8 mouse cellular contexts compared by ENCODE assay signal in genomic region chr7:44433371-44433770, GRCm38 (mm10). TPM values are rescaled to one million over a fixed set of nuclear protein-coding genes. Genes with fewer than 3 reads are reported as not detected.
DNase-seq lines count a peak whose midpoint lies in the region; ATAC-seq lines count a peak whose summit lies in the region.

No protein-coding gene starts in this region.

- no peak overlapping the region for H3K4me3 ChIP-seq in lung, embryonic 16.5 days (ENCODE audit: low read length)
- H3K4me3 ChIP-seq in hindbrain, embryonic 14.5 days (replicated peaks; ENCODE audit: low read length), result no peak overlapping the region
- H3K4me3 ChIP-seq in midbrain, embryonic 15.5 days, result no peak overlapping the region

- 6% methylated on average over 7 of the region's 7 CpGs for WGBS in lung, embryonic 16.5 days
- 8% methylated on average over 7 of the region's 7 CpGs for WGBS in hindbrain, embryonic 14.5 days
- 9% methylated on average over 7 of the region's 7 CpGs for WGBS in midbrain, embryonic 15.5 days

- ATAC-seq in lung, embryonic 16.5 days (ENCODE audit: low read depth), result peak; percentile 31; the same call in 1 of the 2 replicates
- peak; percentile 9 for ATAC-seq in hindbrain, embryonic 14.5 days (ENCODE audit: low FRiP score)
- peak; percentile 10; the same call in 1 of the 2 replicates for ATAC-seq in midbrain, embryonic 15.5 days (replicated peaks)
- no peak for ATAC-seq in megakaryocyte, adult 5-6 weeks (ENCODE audit: poor library complexity, severe bottlenecking)

- H3K27me3 ChIP-seq in lung, embryonic 16.5 days (ENCODE audit: control insufficient read depth, insufficient read depth, low read depth, low read length), result peaks cover 37% of the 10 kb centered on the region
- H3K27me3 ChIP-seq in hindbrain, embryonic 14.5 days (ENCODE audit: control insufficient read depth, insufficient read depth, low read length), result no peaks in the 10 kb centered on the region
- H3K27me3 ChIP-seq in midbrain, embryonic 15.5 days (replicated peaks), result no peaks in the 10 kb centered on the region

- peaks cover 8% of the 10 kb centered on the region for H3K4me1 ChIP-seq in lung, embryonic 16.5 days (replicated peaks; ENCODE audit: control insufficient read depth, insufficient read depth, low read length)
- peaks cover 36% of the 10 kb centered on the region for H3K4me1 ChIP-seq in hindbrain, embryonic 14.5 days (replicated peaks; ENCODE audit: control insufficient read depth, insufficient read depth, low read length)
- H3K4me1 ChIP-seq in midbrain, embryonic 15.5 days, result peaks cover 51% of the 10 kb centered on the region

- DNase-seq in lung, postnatal 14 days, result no peak
- DNase-seq in cerebellum, adult 9-10 months, result peak; percentile 61
- peak; percentile 35 for DNase-seq in hindbrain, embryonic 14.5 days (ENCODE audit: low spot score)
- no peak for DNase-seq in heart, adult 18-20 months
- no peak for DNase-seq in layer of hippocampus, adult 8-10 months (ENCODE audit: low spot score in 2 of 2)

- H3K4me2 ChIP-seq in lung, embryonic 16.5 days (ENCODE audit: low read depth, low read length), result no peak overlapping the region
- no peak overlapping the region for H3K4me2 ChIP-seq in hindbrain, embryonic 14.5 days (replicated peaks)
- no peak overlapping the region for H3K4me2 ChIP-seq in midbrain, embryonic 15.5 days

- no peaks in the 10 kb centered on the region for H3K36me3 ChIP-seq in lung, embryonic 16.5 days (ENCODE audit: control insufficient read depth, insufficient read depth, low read length)
- 0 out of 2 replicates have a peak, but pooled peaks cover 4% of the 10 kb centered on the region for H3K36me3 ChIP-seq in hindbrain, embryonic 14.5 days (replicated peaks; ENCODE audit: control insufficient read depth, insufficient read depth)
- no peaks in the 10 kb centered on the region for H3K36me3 ChIP-seq in midbrain, embryonic 15.5 days (replicated peaks)

- H3K9ac ChIP-seq in lung, embryonic 16.5 days (ENCODE audit: low read length), result no peak overlapping the region
- H3K9ac ChIP-seq in hindbrain, embryonic 14.5 days, result no peak overlapping the region
- no peak overlapping the region for H3K9ac ChIP-seq in midbrain, embryonic 15.5 days

- H3K9me3 ChIP-seq in lung, embryonic 16.5 days (ENCODE audit: control insufficient read depth, low read length), result no peaks in the 10 kb centered on the region
- H3K9me3 ChIP-seq in hindbrain, embryonic 14.5 days (ENCODE audit: control insufficient read depth, low read length), result no peaks in the 10 kb centered on the region
- H3K9me3 ChIP-seq in midbrain, embryonic 15.5 days, result no peaks in the 10 kb centered on the region

- H3K27ac ChIP-seq in lung, embryonic 16.5 days (ENCODE audit: low read length), result no peak overlapping the region
- no peak overlapping the region for H3K27ac ChIP-seq in hindbrain, embryonic 14.5 days
- H3K27ac ChIP-seq in midbrain, embryonic 15.5 days, result peak overlapping the region; percentile 12; the same call in 1 of the 2 replicates

RNA-seq across cellular contexts. Expression of gene Lrrc4b, which starts 4.6 kb away (rescaled TPM):
- polyA plus RNA-seq in lung, embryonic 16.5 days (2015; fragmentation: Nextera tagmentation; extraction: Ambion mirVana), result 0.36 and 0.57 TPM in 2 replicates
- polyA plus RNA-seq in hindbrain, embryonic 14.5 days (2014; fragmentation: Nextera tagmentation; extraction: Ambion mirVana), result 26.4 and 26.5 TPM in 2 replicates
- 16.7 and 18.1 TPM in 2 replicates for polyA plus RNA-seq in midbrain, embryonic 15.5 days (2015; fragmentation: Nextera tagmentation; extraction: Ambion mirVana)
- not detected in 2 replicates for total RNA-seq in megakaryocyte, adult 5-6 weeks (2015)
- total RNA-seq in megakaryocyte, adult 5-6 weeks (2017), result not detected in 2 replicates
- 10 to 100 TPM; 31.2 to 66.0 TPM for total RNA-seq in heart, adult 18-20 months (2021)
- total RNA-seq in layer of hippocampus, adult 8-10 months (2022), result 100 to 1,000 TPM; 278 to 302 (median 291) TPM

RNA-seq across cellular contexts. Expression of gene Aspdh, which starts 31.8 kb away (rescaled TPM):
- 0.62 and 1.3 TPM in 2 replicates for polyA plus RNA-seq in lung, embryonic 16.5 days (2015; fragmentation: Nextera tagmentation; extraction: Ambion mirVana)
- polyA plus RNA-seq in hindbrain, embryonic 14.5 days (2014; fragmentation: Nextera tagmentation; extraction: Ambion mirVana), result 3.4 and 5.1 TPM in 2 replicates
- polyA plus RNA-seq in midbrain, embryonic 15.5 days (2015; fragmentation: Nextera tagmentation; extraction: Ambion mirVana), result 5.8 and 6.0 TPM in 2 replicates
- not detected in 2 replicates for total RNA-seq in megakaryocyte, adult 5-6 weeks (2015)
- total RNA-seq in megakaryocyte, adult 5-6 weeks (2017), result not detected in 2 replicates
- 1 to 10 TPM in 1 of 2 experiments, under 1 TPM in 1; 0.41 to 1.4 TPM for total RNA-seq in heart, adult 18-20 months (2021)
- total RNA-seq in layer of hippocampus, adult 8-10 months (2022), result 10 to 100 TPM; 11.1 to 13.6 (median 12.4) TPM

RNA-seq across cellular contexts. Expression of gene Josd2, which starts 34.4 kb away (rescaled TPM):
- polyA plus RNA-seq in lung, embryonic 16.5 days (2015; fragmentation: Nextera tagmentation; extraction: Ambion mirVana), result 115 and 116 TPM in 2 replicates
- 26.9 and 33.4 TPM in 2 replicates for polyA plus RNA-seq in hindbrain, embryonic 14.5 days (2014; fragmentation: Nextera tagmentation; extraction: Ambion mirVana)
- polyA plus RNA-seq in midbrain, embryonic 15.5 days (2015; fragmentation: Nextera tagmentation; extraction: Ambion mirVana), result 38.8 and 42.2 TPM in 2 replicates
- 18.2 and 20.3 TPM in 2 replicates for total RNA-seq in megakaryocyte, adult 5-6 weeks (2015)
- total RNA-seq in megakaryocyte, adult 5-6 weeks (2017), result 12.5 and 14.0 TPM in 2 replicates
- total RNA-seq in heart, adult 18-20 months (2021), result 100 to 1,000 TPM in 1 of 2 experiments, 10 to 100 TPM in 1; 98.6 to 108 TPM
- 100 to 1,000 TPM in 2 of 4 experiments, 10 to 100 TPM in 2; 97.1 to 114 (median 103) TPM for total RNA-seq in layer of hippocampus, adult 8-10 months (2022)

RNA-seq across cellular contexts. Expression of gene 1700008O03Rik, which starts 47.8 kb away (rescaled TPM):
- polyA plus RNA-seq in lung, embryonic 16.5 days (2015; fragmentation: Nextera tagmentation; extraction: Ambion mirVana), result 1.2 and 1.5 TPM in 2 replicates
- 2.1 and 2.8 TPM in 2 replicates for polyA plus RNA-seq in hindbrain, embryonic 14.5 days (2014; fragmentation: Nextera tagmentation; extraction: Ambion mirVana)
- polyA plus RNA-seq in midbrain, embryonic 15.5 days (2015; fragmentation: Nextera tagmentation; extraction: Ambion mirVana), result 2.1 and 2.6 TPM in 2 replicates
- total RNA-seq in megakaryocyte, adult 5-6 weeks (2015), result 0.42 TPM in 1 of 2 replicates, not detected in the other
- total RNA-seq in megakaryocyte, adult 5-6 weeks (2017), result not detected in 2 replicates
- total RNA-seq in heart, adult 18-20 months (2021), result under 1 TPM; 0.30 to 0.31 TPM
- total RNA-seq in layer of hippocampus, adult 8-10 months (2022), result 1 to 10 TPM; 2.2 to 4.3 (median 2.8) TPM

RNA-seq across cellular contexts. Expression of gene Syt3, which starts 49.5 kb away (rescaled TPM):
- polyA plus RNA-seq in lung, embryonic 16.5 days (2015; fragmentation: Nextera tagmentation; extraction: Ambion mirVana), result 2.1 and 2.3 TPM in 2 replicates
- polyA plus RNA-seq in hindbrain, embryonic 14.5 days (2014; fragmentation: Nextera tagmentation; extraction: Ambion mirVana), result 61.8 and 70.8 TPM in 2 replicates
- polyA plus RNA-seq in midbrain, embryonic 15.5 days (2015; fragmentation: Nextera tagmentation; extraction: Ambion mirVana), result 56.3 and 57.2 TPM in 2 replicates
- 0.29 TPM in 1 of 2 replicates, not detected in the other for total RNA-seq in megakaryocyte, adult 5-6 weeks (2015)
- total RNA-seq in megakaryocyte, adult 5-6 weeks (2017), result 0.22 TPM in 1 of 2 replicates, not detected in the other
- total RNA-seq in heart, adult 18-20 months (2021), result 1 to 10 TPM; 2.3 to 2.9 TPM
- total RNA-seq in layer of hippocampus, adult 8-10 months (2022), result 10 to 100 TPM; 82.9 to 94.7 (median 87.0) TPM

Comparison
In these comparisons a context has a peak if more than half of its experiments do, and no peak if none do; other contexts are left out.
1. DNase-seq: peak in cerebellum, adult 9-10 months (single experiment) and hindbrain, embryonic 14.5 days (single experiment); none in lung, postnatal 14 days (single experiment), heart, adult 18-20 months (0 of 2) and layer of hippocampus, adult 8-10 months (0 of 2).
2. RNA of gene Lrrc4b, which starts 4.6 kb away (total RNA-seq): 278 to 302 TPM in layer of hippocampus, adult 8-10 months and 31.2 to 66.0 TPM in heart, adult 18-20 months; not detected in megakaryocyte, adult 5-6 weeks; every median in the first group is over 10 times any median in the second.
3. RNA of gene Aspdh, which starts 31.8 kb away (total RNA-seq): 11.1 to 13.6 TPM in layer of hippocampus, adult 8-10 months; 0.41 to 1.4 TPM in heart, adult 18-20 months and not detected in megakaryocyte, adult 5-6 weeks; every median in the first group is over 4 times any median in the second.
4. RNA of gene Josd2, which starts 34.4 kb away (total RNA-seq): 97.1 to 114 TPM in layer of hippocampus, adult 8-10 months and 98.6 to 108 TPM in heart, adult 18-20 months; 12.5 to 20.3 TPM in megakaryocyte, adult 5-6 weeks; every median in the first group is over 4 times any median in the second.